Mouse (Mus musculus) olfactory bulb, adult 2 months (tissue): ENCODE measurements around the gene Hist1h4k.

Experiments used
- CTCF ChIP-seq: fragments of 200-500 bp; IDR thresholded peaks from 2 replicates; pipeline ENCODE4 v1.5.1; 2012; ENCODE audit warnings: low read depth, mild to moderate bottlenecking, low read length, moderate library complexity; ENCODE audit not compliant: insufficient read depth
- POLR2A ChIP-seq: fragments of 200-500 bp; IDR thresholded peaks from 2 replicates; pipeline ENCODE4 v1.6.1; 2012; ENCODE audit warnings: mild to moderate bottlenecking, low read depth, low read length, moderate library complexity; ENCODE audit not compliant: insufficient read depth

DNA sequence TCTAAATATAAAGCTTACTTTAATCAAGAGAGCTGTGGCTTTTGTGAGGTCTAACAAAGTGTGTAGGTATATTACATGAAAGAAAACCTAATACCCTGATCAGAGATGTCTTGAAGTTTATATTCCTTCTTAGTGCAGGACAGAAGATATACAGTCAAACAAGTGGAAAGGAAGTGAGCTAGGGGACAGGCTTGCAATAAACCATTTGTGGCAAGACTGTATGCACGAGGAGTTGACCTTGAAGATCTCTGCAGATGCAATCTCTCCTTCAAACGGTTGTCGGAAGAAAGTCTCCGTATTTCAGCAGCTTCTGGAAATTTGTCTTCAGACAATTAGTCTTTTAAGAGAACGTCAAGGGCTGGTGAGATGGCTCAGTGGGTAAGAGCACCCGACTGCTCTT, 39.6 kb upstream of the Hist1h4k start:
- TF ChIP-seq POLR2A (no peak), CTCF (no peak)
